Mouse (Mus musculus) kidney, postnatal 10 days (tissue): ENCODE measurements around the gene Tppp2.

ENCODE experiments used
- DNase-seq: peaks from one replicate; pipeline ENCODE4 v3.0.0; 2021; ENCODE audit warnings: mixed read lengths

Gene Tppp2

DNA sequence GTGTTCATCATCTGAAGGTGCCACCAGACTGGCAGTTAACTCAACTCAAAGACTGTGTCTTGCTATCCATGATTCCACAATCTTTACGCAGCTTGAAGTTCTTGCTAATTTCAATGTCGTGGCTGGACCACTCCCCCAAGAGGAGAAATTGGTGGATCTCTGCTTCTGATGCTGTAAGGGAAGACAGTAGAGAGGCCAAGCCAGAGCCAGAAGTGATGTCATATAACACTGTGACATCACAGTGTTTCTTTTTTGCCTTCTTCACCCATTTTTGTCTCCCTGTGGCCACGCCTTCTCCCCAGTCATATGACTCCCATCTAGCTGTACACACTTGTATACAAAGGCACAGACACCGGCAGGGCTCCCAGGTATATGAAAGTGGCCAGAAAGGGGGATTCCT, at the start of gene Tppp2:
Gene Tppp2, plus strand, starts transcription at position 301 of the 400 bp plus-strand sequence.
- DNase-seq, result no peak

DNA sequence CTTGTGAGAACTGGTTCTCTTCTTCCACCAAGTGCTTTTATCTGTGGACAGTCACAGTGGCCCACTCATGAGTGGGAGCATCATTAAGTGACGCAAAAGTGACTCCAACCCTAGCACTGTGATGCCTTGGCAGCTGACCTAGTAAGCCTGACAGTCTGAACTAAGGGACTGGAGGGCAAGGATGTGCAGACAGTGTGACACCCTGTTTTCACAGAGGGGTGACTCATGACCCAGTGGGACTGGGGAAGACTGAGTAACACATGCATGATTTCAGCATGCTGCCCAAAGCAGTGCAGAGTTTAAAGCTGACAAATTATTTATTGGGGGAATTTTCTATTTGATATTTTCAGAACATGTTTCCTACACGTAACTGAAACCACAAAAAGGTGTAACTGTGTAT, 47.5 kb upstream of the Tppp2 start:
- no peak for DNase-seq

DNA sequence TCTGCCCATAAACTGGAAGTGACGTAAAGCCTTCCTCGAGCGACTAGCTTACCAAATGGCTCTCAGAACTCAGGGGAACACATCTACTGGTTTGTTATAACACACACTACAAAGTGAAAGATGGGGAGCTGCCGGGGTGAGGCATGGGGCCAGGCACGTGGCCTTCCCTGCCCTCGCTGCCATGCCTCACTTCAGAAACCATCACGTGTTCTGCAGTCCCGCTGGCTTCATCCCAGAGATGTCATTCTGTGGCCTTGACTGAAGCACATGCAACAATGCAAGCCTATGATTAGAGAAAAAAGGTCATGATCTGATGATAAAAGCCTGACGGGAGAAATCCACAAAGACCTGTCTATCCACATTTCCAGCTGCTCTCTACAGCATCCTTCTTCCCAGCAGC, 46.5 kb upstream of the Tppp2 start:
- DNase-seq, result no peak

DNA sequence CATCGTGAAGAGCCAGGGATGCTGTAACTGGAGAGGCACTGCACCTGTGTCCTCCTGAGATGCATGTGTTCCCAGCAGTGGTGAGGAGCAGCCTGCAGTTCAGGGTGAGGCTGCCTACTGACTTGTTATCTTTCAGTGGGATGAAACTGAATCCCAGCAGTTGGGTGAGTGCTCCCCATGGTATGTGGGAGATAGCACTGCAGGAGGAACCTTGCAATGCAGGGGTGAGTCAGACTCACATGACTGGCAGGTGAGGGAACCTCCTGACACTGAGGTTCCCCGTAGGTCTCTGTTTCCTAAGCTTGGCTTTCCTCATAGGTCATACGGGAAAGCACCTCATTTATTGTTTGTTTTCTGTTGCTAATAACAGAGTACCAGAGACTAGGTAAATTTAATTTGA, 40.7 kb upstream of the Tppp2 start:
- DNase-seq, result no peak

DNA sequence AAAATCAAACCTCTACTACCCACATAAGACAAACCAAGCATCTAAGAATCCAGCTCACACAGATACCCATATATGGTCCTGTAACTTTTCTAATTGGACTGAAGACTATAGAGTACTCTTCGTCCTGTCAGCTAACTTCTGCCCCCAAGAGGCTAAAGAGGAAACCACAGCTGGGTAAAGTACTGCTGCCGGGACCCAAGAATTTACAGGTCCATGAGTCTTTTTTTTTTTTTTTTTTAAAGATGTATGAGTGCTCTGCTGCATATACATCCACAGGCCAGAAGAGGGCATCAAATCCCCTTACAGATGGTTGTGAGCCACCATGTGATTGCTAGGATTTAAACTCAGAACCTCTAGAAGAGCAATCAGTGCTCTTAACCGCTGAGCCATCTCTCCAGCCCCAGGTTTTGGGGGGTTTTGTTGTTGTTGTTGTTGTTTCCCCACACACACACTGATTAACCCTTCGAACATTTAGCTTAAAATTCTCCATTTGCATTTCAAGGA, 34.6 kb upstream of the Tppp2 start:
- peak; percentile 87 for DNase-seq

DNA sequence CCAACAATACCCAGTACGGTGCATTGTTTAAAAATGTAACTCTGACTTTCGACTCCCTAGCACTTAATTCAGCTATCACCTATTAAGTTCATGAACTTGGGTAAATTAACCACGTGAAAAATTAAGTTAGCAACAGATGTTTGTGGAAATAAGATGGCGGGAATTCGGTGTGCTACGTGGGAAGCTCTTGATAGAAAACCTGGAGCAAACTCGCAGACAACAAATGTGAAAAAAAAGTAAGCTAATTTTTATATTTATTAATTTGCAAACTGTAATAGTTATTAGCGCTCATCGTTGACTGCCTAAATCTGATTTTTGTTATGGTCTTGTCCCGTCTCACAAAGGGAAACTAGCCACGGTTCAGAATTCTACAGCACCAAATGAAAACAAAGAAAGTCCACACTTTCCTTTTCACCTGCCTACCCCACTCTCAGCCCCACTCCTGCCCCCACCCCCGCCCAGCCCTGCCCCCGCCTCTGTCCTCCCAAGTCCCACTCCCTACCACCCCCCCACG, 34.1 kb upstream of the Tppp2 start:
- DNase-seq, result no peak

DNA sequence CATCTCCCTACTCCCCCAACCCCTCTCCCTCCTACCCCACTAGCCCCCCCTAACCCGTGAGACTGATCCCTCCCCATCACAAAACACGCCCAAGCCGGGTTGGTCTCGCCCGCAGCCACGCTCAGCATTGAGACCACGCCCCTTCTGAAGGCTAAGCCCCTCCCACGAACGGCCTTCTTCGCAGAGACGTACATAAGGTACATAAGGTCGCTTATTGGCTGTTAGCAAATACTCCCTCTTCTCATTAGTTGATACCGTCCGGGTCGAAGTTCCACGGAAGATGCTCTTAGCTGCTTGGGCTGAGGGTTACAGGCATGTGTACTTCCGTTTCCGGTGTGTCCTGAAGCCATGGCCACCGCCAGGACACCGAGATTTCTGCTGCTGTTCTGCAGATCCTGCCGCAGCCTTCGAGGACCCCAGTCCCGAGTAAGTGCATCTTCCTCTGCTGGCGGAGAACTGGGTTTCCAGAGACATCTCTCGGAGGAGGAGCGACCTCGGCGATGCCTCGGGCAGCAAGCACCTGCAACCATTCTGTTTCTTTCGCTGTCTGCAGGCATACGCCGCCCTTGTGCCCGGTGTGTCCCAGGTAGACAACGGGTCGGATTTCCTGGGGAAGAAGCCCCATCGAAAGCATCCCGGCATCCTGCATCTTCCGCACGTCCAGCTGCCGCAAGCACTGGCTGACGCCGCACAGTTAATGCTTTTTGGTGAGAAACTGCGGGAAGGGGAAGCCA, 33.5 kb upstream of the Tppp2 start, which contains the start of gene Mettl17:
Gene Mettl17, plus strand, starts transcription at position 245 of the 734 bp plus-strand sequence.
- peak; percentile 97 for DNase-seq

DNA sequence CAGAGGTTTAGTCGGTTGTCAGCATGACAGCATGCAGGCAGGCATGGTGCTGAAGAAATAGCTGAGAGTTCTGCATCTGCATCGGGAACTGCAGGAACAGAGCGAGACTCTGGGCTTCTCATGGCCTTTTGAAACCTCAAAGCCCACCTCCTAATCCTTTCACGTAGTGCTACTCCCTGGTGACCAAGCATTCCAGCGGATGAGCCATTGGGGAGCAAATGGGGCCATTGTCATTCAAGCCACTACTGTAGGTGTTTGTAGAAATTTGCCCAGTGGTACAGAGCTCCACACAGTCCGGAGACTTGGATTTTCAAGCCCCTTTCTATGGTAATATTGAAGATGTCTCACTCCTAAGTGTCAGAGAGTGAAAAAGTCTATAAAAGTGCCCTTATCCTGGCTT, 32.2 kb upstream of the Tppp2 start:
- DNase-seq, result no peak

DNA sequence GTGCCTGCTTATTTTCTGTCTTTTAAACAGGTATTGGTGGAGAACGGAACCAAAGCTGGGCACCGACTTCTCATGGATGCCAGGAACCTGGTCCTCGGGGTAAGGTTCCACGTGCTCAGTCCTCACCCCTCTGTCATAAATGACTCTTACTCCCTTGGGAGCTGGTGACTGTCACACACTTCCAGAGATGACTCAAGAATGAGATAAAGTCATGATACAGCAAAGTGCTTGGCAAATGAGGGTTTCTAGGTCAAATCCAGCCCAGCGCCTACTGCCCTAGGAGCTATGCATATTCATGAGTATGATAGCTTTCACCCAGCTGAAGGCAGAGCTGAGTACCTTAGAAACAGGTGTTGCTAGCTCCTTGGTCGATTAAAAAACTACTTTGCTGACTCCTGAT, 28.4 kb upstream of the Tppp2 start:
- no peak for DNase-seq

DNA sequence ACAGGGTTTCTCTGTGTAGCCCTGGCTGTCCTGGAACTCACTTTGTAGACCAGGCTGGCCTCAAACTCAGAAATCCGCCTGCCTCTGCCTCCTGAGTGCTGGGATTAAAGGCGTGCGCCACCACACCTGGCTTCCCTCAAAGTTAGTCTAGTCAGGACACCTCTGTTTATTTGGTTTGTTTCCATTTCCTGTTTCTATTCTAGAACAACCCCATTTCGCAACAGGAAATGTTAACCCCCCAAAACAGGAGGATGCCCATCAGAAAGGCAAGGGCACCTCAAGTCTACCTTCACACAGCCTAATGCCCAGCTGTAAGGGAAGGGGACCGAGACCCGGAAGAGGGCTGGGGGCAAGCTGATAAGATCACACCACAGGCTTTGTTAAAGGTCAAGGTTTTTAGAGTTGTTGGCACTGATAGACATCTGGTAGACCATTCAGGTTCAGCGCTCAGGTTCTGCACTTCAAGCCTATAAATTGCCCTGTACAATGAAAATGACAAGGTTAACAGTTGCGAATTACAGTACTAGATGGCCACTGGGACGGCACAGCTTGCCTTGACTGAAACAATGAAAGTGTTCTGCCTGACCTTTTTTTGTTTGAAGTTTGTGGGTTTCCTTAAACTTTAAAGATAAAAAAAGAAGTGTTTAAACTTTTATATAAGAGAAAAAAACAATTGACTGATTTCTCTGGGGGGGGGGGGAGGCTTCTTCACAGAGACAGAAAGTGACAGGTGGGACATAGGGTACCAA, 25.9 kb upstream of the Tppp2 start, which contains the start of gene Slc39a2:
Gene Slc39a2, plus strand, starts transcription at position 699 of the 749 bp plus-strand sequence.
- no peak for DNase-seq

DNA sequence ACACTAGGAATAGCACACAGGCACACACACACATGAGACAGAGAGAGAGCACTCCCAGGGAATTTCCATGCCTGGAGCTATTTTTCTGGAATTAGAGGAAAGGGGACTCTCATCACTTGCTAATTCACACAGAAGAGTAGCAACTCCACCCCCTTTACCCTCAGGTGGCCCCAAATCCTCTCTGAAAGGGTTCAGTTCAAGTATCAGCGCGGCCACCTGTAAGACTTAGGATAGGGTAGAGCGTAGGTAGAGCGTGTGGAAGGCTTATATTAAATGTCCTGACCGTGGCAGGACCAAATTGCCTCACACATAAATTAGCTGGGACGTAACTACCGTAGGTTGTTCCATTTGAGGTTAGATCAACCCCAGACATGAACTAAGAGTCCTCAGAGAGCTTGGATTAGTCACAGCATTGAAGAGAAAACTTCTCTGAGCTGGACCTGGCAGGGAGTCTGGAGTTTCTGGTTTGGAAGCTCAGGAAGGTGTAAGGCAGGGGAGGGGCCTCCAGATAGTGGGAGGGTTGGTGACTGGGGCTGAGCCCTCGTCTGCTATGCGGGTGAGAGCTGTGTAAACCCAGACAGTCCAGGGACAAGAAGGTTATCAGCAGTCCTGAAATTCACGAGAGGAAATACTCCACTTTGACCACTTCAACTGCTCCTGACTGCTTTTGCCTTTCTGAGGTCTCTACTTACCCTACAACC, 25.0 kb upstream of the Tppp2 start:
- DNase-seq, result no peak

DNA sequence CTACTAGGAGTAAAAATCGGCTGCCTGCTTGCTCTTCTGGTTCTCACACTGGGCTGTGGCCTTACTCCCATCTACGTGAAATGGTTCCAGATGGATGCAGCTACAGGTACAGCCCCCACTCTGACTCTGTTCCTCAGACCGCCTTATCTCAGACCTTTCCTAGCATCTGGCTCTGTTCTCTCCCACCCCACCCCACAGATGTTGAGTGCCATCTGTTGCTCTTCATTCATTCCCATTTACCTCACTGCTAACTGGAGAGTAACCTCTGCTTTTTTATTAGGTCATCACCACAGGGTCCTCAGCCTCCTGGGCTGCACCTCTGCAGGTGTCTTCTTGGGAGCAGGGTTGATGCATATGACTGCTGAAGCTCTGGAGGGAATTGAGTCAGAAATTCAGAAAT, 24.4 kb upstream of the Tppp2 start:
- no peak for DNase-seq

DNA sequence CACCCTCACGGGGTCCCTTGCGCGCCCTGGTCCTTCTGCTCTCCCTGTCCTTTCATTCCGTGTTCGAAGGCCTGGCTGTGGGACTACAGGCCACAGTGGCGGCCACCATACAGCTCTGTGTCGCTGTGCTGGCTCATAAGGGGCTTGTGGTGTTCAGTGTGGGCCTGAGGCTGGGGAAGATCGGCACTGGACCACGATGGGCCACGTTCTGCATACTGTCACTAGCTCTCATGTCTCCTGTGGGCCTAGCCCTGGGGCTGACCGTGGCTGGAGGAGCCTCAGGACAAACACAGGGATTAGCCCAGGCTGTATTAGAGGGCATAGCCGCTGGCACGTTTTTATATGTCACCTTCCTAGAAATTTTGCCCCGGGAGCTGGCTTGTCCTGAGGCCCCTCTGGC, 23.2 kb upstream of the Tppp2 start:
- DNase-seq, result no peak

DNA sequence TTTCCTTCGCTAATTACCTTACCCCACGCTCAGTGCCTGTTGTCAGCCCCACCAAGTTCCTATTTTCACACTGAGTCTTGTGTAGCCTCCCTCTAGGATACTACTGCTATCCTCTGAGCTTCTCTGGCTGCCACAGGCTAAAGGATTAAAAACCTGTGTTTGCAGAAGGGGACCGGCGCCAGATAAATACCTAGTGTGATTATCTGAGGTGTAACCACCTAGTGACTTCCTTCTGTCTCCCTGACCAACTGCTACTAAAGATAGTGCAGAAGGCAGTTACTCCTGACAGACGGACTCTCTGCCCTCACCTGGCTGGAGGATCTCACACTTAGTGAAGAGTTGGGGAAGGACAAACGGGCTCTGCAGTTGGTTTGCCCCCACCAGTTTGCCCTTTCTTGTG, 22.2 kb upstream of the Tppp2 start:
- DNase-seq, result no peak

DNA sequence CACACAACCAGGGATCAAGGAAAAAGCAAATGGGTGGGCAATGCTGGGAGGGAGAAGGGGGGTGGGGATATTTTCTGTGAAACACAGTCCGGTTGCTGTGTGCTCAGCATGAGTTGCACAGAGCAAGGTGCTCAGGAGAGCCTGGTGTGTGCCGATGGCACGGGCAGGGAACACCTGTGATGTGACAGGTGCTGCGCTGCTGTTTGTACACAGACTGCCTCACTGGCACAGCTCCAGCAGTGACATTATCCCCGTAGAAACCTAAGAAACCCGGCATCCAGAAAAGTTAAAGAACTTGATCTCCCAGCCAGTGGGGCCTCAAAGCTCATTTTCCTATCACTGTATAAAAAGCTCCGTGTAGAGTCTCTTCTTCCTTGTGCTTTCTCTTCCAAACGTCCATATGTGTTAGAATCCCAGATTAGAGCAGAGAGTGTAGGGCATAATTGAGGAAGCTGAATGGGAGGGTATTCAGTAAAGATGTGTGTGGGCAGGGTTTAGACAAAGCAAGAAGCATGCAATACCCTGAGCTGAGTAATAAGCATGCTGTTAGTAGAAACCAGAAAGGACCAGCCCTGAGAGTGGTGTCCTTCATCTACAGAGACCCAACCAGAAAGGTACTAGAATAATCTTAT, 21.6 kb upstream of the Tppp2 start:
- no peak for DNase-seq

DNA sequence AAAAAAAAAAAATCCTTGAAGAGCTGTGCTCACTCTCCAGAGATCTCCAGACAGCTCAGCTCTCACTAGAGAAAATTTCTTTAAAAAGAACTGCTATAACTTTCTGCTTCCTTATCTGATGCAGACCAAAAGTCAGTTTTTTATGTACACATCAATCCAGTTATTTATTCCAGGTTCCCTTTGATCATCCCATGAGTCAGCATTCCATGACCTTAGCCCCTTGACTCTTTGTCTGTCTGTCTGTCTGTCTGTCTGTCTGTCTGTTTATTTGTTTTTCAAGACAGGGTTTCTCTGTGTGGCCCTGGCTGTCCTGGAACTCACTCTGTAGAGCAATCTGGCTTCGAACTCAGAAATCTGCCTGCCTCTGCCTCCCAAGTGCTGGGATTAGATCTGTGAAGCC, 18.9 kb upstream of the Tppp2 start:
- no peak for DNase-seq

DNA sequence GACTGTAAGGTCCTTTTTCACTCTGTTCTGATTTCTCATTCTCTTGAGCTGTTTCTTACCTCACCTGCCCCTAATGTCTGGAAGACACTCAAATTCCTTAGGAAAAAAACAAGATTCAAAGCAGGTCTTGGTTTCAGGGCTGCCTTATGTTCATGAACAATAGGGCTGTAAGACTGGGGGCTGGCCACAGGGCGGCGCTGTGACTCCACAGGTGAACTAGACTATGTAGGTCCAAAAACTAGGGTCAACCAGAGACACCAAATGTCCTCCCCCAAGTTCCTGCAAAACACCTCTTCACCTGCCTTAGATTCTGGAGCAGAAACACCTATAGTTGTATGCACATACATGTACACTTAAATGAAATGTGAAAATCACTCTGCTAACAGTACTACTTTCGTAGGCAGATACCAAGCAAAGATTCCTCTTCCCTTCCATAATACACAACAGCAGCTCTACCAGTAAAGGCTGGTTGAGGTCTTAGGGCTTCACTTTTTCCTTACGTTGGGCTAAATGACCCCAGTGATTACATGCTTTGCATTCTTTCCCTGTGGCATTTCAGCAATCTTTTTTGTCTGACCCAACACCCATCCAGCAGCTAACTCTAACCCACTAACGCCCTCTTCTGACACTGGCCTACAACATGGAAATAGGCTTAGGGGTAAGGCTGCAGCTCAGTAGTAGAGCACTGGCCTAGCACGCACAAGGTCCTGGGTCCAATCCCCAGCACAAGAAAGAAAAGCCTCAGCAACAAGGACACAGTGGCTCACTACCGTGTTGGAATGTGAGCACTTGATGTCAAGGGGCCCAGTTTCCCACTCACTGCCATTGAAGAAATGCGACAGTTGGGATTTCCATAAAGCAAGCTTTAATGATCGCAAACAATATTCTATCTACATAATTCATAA, 15.2 kb upstream of the Tppp2 start:
- peak; percentile 88 for DNase-seq

DNA sequence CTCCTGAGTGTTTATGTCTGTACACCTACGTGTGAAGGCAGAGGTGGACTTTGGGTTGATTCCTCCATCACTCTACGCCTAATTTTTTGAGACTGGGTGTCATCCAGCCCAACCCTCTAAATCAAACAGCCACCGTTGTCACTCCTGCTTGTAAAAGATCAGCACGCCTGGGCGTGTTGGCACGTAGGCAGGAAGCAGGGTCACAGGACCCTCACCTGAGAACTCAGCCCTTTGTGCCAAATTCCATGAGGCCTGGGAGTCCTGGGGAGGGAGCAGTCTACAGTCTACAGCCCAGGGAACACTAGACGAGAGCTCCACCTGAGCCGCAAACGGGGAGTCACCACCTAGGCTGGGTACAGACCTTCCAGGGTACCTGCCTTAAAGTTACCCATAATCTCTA, 14.4 kb upstream of the Tppp2 start:
- no peak for DNase-seq

DNA sequence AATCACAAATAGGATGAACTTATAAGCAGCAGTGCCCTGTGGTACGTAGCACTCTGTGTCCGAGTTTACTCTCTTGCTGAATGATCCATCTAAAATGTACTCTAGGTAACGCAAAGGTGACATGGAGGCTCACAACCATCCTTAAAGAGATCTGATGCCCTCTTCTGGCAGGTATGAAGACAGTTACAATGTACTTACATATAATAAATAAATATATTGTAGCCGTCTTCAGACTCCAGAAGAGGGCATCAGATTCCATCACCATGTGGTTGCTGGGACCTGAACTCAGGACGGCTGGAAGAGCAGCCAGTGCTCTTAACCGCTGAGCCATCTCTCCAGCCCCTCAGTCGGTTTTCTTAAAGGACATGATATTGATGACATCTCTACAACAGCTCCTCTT, 13.5 kb upstream of the Tppp2 start:
- no peak for DNase-seq

DNA sequence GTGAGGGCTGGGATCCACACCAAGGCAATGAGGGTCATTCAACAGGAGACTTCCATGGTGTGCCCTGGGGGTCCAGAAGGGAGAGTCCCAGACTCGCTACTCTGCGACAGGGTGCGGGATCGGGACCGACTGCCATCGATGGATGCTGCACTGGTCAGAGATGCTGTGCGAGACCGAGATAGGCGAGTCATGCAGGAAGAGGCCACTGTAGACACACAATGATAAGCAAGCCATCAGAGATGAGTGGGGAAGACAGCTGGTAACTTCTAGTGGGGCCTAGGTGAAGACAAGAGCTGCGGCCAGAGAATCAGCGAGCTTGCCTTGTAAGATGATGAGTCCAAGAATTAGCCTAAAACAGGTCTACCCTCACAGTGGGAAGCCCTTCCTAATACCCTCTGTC, 12.1 kb upstream of the Tppp2 start:
- DNase-seq, result no peak

DNA sequence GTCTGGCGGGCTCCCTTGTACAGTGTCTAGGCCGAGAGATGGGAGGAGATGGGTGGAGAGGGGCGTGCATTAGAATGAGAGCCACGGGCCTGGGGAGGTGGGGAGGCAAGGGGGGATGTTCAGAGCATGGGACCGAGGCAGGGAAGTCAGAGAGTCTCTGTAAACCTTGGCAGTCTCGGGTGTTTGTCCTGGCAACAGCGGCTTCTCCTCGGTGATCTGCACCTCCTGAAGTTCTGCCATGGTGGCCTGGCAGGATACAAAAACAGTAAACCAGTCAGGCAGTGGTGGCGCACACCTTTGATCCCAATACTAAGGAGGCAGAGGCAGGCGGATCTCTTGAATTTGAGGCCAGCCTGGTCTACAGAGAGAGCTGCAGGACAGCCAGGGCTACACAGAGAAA, 6.9 kb upstream of the Tppp2 start:
- DNase-seq, result no peak
